Mouse (Mus musculus): ENCODE data around the gene Cebpb.

Cebpb gene

GRCm38 (mm10) chr2:167722538-167722937 is 33.8 kb downstream of the Cebpb start:
- DNase-seq (ENCODE audit: low spot score), result no peak

- no peak for DNase-seq (ENCODE audit: low spot score)
Measured at GRCm38 (mm10) chr2:167723589-167724206, 35.0 kb downstream of the Cebpb start.

DNA sequence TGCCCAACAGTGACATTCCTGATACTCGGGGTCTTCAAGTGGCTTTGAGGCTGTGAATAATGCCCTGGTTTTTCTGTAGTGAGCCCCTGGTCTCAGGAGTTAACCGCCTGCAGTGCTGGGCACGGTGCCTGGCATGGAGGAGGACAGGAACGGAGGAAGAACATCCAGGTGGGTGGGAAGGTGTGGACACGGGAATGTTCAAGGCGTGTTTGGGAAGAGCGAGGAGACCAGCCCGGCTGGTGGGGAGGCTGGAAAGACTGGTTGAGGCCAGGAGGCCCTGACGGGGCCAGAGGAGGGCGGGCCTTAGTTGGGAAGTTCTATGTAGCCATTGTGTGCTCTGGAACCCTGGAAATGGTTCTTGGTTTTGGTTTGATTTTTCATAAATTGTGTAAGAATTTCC is 37.2 kb downstream of the Cebpb start:
- DNase-seq (ENCODE audit: low spot score), result no peak

- no peak for DNase-seq (ENCODE audit: low spot score)
Measured at GRCm38 (mm10) chr2:167727161-167727560, 38.4 kb downstream of the Cebpb start.

DNA sequence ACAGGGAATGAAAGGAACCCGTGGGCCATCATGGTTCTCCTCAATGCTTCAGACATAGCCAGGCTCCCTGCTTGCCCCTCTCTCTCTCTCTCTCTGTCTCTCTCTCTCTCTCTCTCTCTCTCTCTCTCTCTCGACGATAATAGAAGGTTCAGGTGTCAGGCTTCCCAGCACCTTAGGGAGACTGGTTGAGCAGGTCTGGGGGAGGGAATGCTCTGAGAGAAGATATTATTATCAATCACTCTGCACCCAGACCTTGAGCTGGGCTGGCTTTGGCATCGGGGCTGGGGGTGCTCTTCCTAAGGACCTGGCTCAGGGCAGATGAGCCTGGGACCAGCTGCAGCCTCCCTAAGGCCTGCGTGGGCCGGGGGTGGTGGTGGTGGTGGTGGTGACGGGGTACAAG is 41.3 kb downstream of the Cebpb start:
- DNase-seq (ENCODE audit: low spot score), result no peak

GRCm38 (mm10) chr2:167731149-167731548 is 42.4 kb downstream of the Cebpb start:
- no peak for DNase-seq (ENCODE audit: low spot score)

DNA sequence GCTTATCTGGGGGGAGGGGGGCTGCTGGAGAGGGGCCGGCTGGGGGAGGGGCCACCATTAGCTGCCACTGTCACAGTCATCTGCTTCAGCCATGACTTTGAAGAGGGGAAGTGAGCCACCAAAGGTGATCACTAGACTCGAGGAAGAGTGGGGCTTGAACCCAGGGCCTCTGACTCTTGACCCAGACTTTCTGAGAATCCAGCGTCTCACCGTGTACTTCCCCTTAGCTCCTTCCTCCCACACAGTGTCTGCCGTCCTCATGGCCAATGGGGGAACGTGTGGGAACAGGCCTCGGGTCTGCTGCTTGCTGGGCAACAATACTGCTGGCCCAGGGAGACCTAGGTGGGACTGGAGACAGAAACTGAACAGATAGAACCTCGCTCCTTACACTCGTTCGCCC is 46.1 kb downstream of the Cebpb start:
- no peak for DNase-seq (ENCODE audit: low spot score)

GRCm38 (mm10) chr2:167739030-167739429 is 50.3 kb downstream of the Cebpb start:
- DNase-seq (ENCODE audit: low spot score), result no peak
